Mouse (Mus musculus): ENCODE measurements around the gene Taf8.

- TF ChIP-seq POLR2A (IDR thresholded peaks at IDR 0.05; ENCODE audit: borderline replicate concordance, extremely low read depth, low read depth, low read length) (no peak), CTCF (IDR thresholded peaks at IDR 0.05; ENCODE audit: insufficient read depth, low read length) (no peak)
These were observed 31.4 kb downstream of the Taf8 start for GRCm38 (mm10) chr17:47470686-47471085.
